Mouse (Mus musculus) heart, embryonic 12.5 days (tissue): ENCODE results near the gene Il18bp. TPM values are rescaled to one million over a fixed set of nuclear protein-coding genes. Genes with fewer than 3 reads are reported as not detected.
"Not testable (repeated sequence)": the region's sequence is repeated elsewhere in the genome, so short reads cannot be mapped to it uniquely, and the experiment has no call there.

Experiments
- ATAC-seq: fragments of 200-750 bp; cut with Nextera tagmentation; 2 replicates; pipeline ENCODE4 v1.8.0; 2017; ENCODE audit warnings: moderate TSS enrichment, moderate library complexity; ENCODE audit not compliant: insufficient number of reproducible peaks, low FRiP score
- H3K27ac ChIP-seq: fragments of 300-500 bp; sonication (generic); 2 replicates; pipeline ENCODE4 v1.5.1; 2016; ENCODE audit warnings: mild to moderate bottlenecking, moderate library complexity; ENCODE audit not compliant: poor library complexity, severe bottlenecking
- H3K27me3 ChIP-seq: fragments of 300-500 bp; sonication (generic); replicated peaks from 2 replicates; pipeline ENCODE4 v1.6.1; 2016; ENCODE audit warnings: mild to moderate bottlenecking, moderate library complexity
- H3K36me3 ChIP-seq: fragments of 300-500 bp; sonication (generic); 2 replicates; pipeline ENCODE4 v1.6.1; 2016; ENCODE audit warnings: mild to moderate bottlenecking, moderate library complexity
- H3K4me1 ChIP-seq: fragments of 300-500 bp; sonication (generic); replicated peaks from 2 replicates; pipeline ENCODE4 v1.6.1; 2016; ENCODE audit warnings: mild to moderate bottlenecking
- H3K4me2 ChIP-seq: fragments of 300-500 bp; sonication (generic); 2 replicates; pipeline ENCODE4 v1.6.1; 2016; ENCODE audit warnings: mild to moderate bottlenecking, moderate library complexity
- H3K4me3 ChIP-seq: fragments of 300-500 bp; sonication (generic); 2 replicates; pipeline ENCODE4 v1.5.1; 2016; ENCODE audit warnings: mild to moderate bottlenecking
- H3K9ac ChIP-seq: fragments of 300-500 bp; sonication (generic); 2 replicates; pipeline ENCODE4 v1.6.1; 2016; ENCODE audit warnings: mild to moderate bottlenecking, moderate library complexity
- H3K9me3 ChIP-seq: fragments of 300-500 bp; sonication (generic); replicated peaks from 2 replicates; pipeline ENCODE4 v1.6.1; 2016; ENCODE audit warnings: mild to moderate bottlenecking, moderate library complexity
- WGBS: fragments of 180-500 bp; shearing (Covaris S2); methylation state at CpG from one replicate; pipeline ENCODE4 v1.1.7; 2016; 5-methylcytosine and 5-hydroxymethylcytosine counted together
- polyA plus RNA-seq: library from polyadenylated mRNA; unstranded; fragments of >200 nt; fragmentation: Nextera tagmentation; extraction: Ambion mirVana; gene quantifications from 2 replicates; pipeline ENCODE4 v1.2.1, GENCODE M21; 2016

The Il18bp gene
- polyA plus RNA-seq, 1 experiment from 2014 or later, result 1.8 TPM

GRCm38 (mm10) chr7:102034904-102035303 is 16.4 kb upstream of the Il18bp start:
- ATAC-seq, result no peak
- H3K27me3 ChIP-seq, result no peaks in the 10 kb centered on the region
- H3K4me1 ChIP-seq, result no peaks in the 10 kb centered on the region
- peaks cover 90% of the 10 kb centered on the region for H3K36me3 ChIP-seq
- WGBS, result 89% methylated on average over 1 of the region's 1 CpGs
- no peak overlapping the region for H3K4me2 ChIP-seq
- H3K4me3 ChIP-seq, result no peak overlapping the region
- no peak overlapping the region for H3K27ac ChIP-seq
- no peaks in the 10 kb centered on the region for H3K9me3 ChIP-seq
- no peak overlapping the region for H3K9ac ChIP-seq

GRCm38 (mm10) chr7:102025187-102026119 is 7.0 kb upstream of the Il18bp start:
- H3K27me3 ChIP-seq, result no peaks in the 10 kb centered on the region
- no peak overlapping the region for H3K4me2 ChIP-seq
- WGBS, result 94% methylated on average over 2 of the region's 2 CpGs
- no peak overlapping the region for H3K27ac ChIP-seq
- no peaks in the 10 kb centered on the region for H3K9me3 ChIP-seq
- no peak overlapping the region for H3K9ac ChIP-seq
- H3K4me3 ChIP-seq, result no peak overlapping the region
- no peak for ATAC-seq
- peaks cover 77% of the 10 kb centered on the region for H3K36me3 ChIP-seq
- H3K4me1 ChIP-seq, result no peaks in the 10 kb centered on the region

GRCm38 (mm10) chr7:102023821-102024220 is 5.3 kb upstream of the Il18bp start:
- Histone ChIP-seq H3K4me3 (no peak overlapping the region), H3K9ac (no peak overlapping the region), H3K27ac (no peak overlapping the region), H3K36me3 (peaks cover 81% of the 10 kb centered on the region), H3K4me2 (no peak overlapping the region), H3K4me1 (no peaks in the 10 kb centered on the region), H3K9me3 (no peaks in the 10 kb centered on the region), H3K27me3 (no peaks in the 10 kb centered on the region)
- ATAC-seq, result no peak
- 92% methylated on average over 9 of the region's 9 CpGs for WGBS

- H3K9ac ChIP-seq, H3K4me2 ChIP-seq, H3K4me1 ChIP-seq, H3K9me3 ChIP-seq, H3K27me3 ChIP-seq, ATAC-seq, H3K4me3 ChIP-seq, H3K27ac ChIP-seq: not testable (repeated sequence)
- WGBS, result 91% methylated on average over 2 of the region's 2 CpGs
- peaks cover 85% of the 10 kb centered on the region for H3K36me3 ChIP-seq
Measured at GRCm38 (mm10) chr7:102020934-102021333, 2.4 kb upstream of the Il18bp start.

GRCm38 (mm10) chr7:102019362-102019761 is 872 bp upstream of the Il18bp start:
- ATAC-seq, result no peak
- Histone ChIP-seq H3K4me1 (peaks cover 7% of the 10 kb centered on the region), H3K9ac (no peak overlapping the region), H3K36me3 (peaks cover 92% of the 10 kb centered on the region), H3K27ac (no peak overlapping the region), H3K9me3 (no peaks in the 10 kb centered on the region), H3K4me2 (no peak overlapping the region), H3K27me3 (no peaks in the 10 kb centered on the region), H3K4me3 (no peak overlapping the region)
- WGBS, result 54% methylated on average over 3 of the region's 3 CpGs

GRCm38 (mm10) chr7:102018034-102018433 is 456 bp downstream of the Il18bp start:
- Histone ChIP-seq H3K9me3 (no peaks in the 10 kb centered on the region), H3K4me2 (no peak overlapping the region), H3K27me3 (no peaks in the 10 kb centered on the region), H3K36me3 (peaks cover 92% of the 10 kb centered on the region), H3K4me1 (peaks cover 8% of the 10 kb centered on the region), H3K9ac (no peak overlapping the region), H3K27ac (peak overlapping the region; percentile 26; the same call in 1 of the 2 replicates), H3K4me3 (no peak overlapping the region)
- 72% methylated on average over 7 of the region's 7 CpGs for WGBS
- no peak for ATAC-seq

GRCm38 (mm10) chr7:102017452-102017851 is 1.0 kb downstream of the Il18bp start:
- Histone ChIP-seq H3K9ac (no peak overlapping the region), H3K4me1 (peaks cover 14% of the 10 kb centered on the region), H3K36me3 (peaks cover 92% of the 10 kb centered on the region), H3K27ac (peak overlapping the region; percentile 26; the same call in 1 of the 2 replicates), H3K4me3 (no peak overlapping the region), H3K27me3 (no peaks in the 10 kb centered on the region), H3K9me3 (no peaks in the 10 kb centered on the region), H3K4me2 (no peak overlapping the region)
- no peak for ATAC-seq
- WGBS, result 77% methylated on average over 5 of the region's 5 CpGs

- Histone ChIP-seq H3K36me3 (peaks cover 92% of the 10 kb centered on the region), H3K4me1 (peaks cover 14% of the 10 kb centered on the region), H3K27ac (no peak overlapping the region), H3K4me2 (no peak overlapping the region), H3K9me3 (no peaks in the 10 kb centered on the region), H3K4me3 (no peak overlapping the region), H3K9ac (no peak overlapping the region), H3K27me3 (no peaks in the 10 kb centered on the region)
- 82% methylated on average over 4 of the region's 4 CpGs for WGBS
- no peak for ATAC-seq
Measured at GRCm38 (mm10) chr7:102016936-102017335, 1.6 kb downstream of the Il18bp start.

- H3K27ac ChIP-seq, result no peak overlapping the region
- no peaks in the 10 kb centered on the region for H3K9me3 ChIP-seq
- 89% methylated on average over 2 of the region's 2 CpGs for WGBS
Measured at GRCm38 (mm10) chr7:102014995-102015394, 3.5 kb downstream of the Il18bp start.

GRCm38 (mm10) chr7:102013416-102013815 is 5.1 kb downstream of the Il18bp start:
- Histone ChIP-seq H3K4me1 (peaks cover 14% of the 10 kb centered on the region), H3K4me3 (no peak overlapping the region), H3K27me3 (no peaks in the 10 kb centered on the region), H3K36me3 (peaks cover 98% of the 10 kb centered on the region), H3K27ac (no peak overlapping the region), H3K4me2 (no peak overlapping the region), H3K9ac (no peak overlapping the region), H3K9me3 (no peaks in the 10 kb centered on the region)
- 90% methylated on average over 8 of the region's 8 CpGs for WGBS
- no peak for ATAC-seq

More at GRCm38 (mm10) chr7:102014995-102015394, 3.5 kb downstream of the Il18bp start:
- Histone ChIP-seq H3K36me3 (peaks cover 95% of the 10 kb centered on the region), H3K27me3 (no peaks in the 10 kb centered on the region), H3K4me1 (peaks cover 14% of the 10 kb centered on the region), H3K9ac (no peak overlapping the region), H3K4me2 (no peak overlapping the region), H3K4me3 (no peak overlapping the region)
- ATAC-seq, result no peak

- 93% methylated on average over 9 of the region's 9 CpGs for WGBS
- ATAC-seq, result no peak
- Histone ChIP-seq H3K27me3 (no peaks in the 10 kb centered on the region), H3K4me3 (no peak overlapping the region), H3K4me1 (peaks cover 7% of the 10 kb centered on the region; the same call in 1 of the 2 replicates), H3K9me3 (no peaks in the 10 kb centered on the region), H3K9ac (no peak overlapping the region), H3K27ac (no peak overlapping the region), H3K4me2 (no peak overlapping the region), H3K36me3 (peaks cover 99% of the 10 kb centered on the region)
Measured at GRCm38 (mm10) chr7:102011855-102012254, 6.6 kb downstream of the Il18bp start.
